19 mouse cellular contexts compared by ENCODE assay signal in genomic region chr14:12559574-12560232, GRCm38 (mm10).
DNase-seq lines count a peak whose midpoint lies in the region; ATAC-seq lines count a peak whose summit lies in the region.
"Had no signal": no experiment of that assay in that cellular context is flagged by ENCODE, and none has a peak within 500 bp of the region (broad histone marks: within the 10 kb centered on the region; RNA-seq: fewer than 3 reads in every experiment).

No protein-coding gene starts in this region.

- H3K4me1 ChIP-seq in midbrain, embryonic 11.5 days (ENCODE audit: control insufficient read depth, insufficient read depth, low read length), result no peaks in the 10 kb centered on the region
- no peaks in the 10 kb centered on the region for H3K4me1 ChIP-seq in midbrain, embryonic 10.5 days
- H3K4me1 ChIP-seq in hindbrain, embryonic 12.5 days, result peaks cover 12% of the 10 kb centered on the region
- H3K4me1 ChIP-seq in midbrain, embryonic 13.5 days (replicated peaks), result peaks cover 20% of the 10 kb centered on the region
- peaks cover 24% of the 10 kb centered on the region for H3K4me1 ChIP-seq in neural tube, embryonic 15.5 days
- H3K4me1 ChIP-seq: megakaryocyte, embryonic 14.5 days had no signal

- no peaks in the 10 kb centered on the region for H3K36me3 ChIP-seq in midbrain, embryonic 11.5 days (ENCODE audit: control insufficient read depth, insufficient read depth, low read length)
- no peaks in the 10 kb centered on the region for H3K36me3 ChIP-seq in midbrain, embryonic 10.5 days
- H3K36me3 ChIP-seq in hindbrain, embryonic 12.5 days, result no peaks in the 10 kb centered on the region
- no peaks in the 10 kb centered on the region for H3K36me3 ChIP-seq in midbrain, embryonic 13.5 days
- no peaks in the 10 kb centered on the region for H3K36me3 ChIP-seq in neural tube, embryonic 15.5 days

- WGBS in midbrain, embryonic 11.5 days, result 73% methylated on average over 3 of the region's 3 CpGs
- 77% methylated on average over 3 of the region's 3 CpGs for WGBS in midbrain, embryonic 10.5 days
- 55% methylated on average over 3 of the region's 3 CpGs for WGBS in hindbrain, embryonic 12.5 days
- 62% methylated on average over 3 of the region's 3 CpGs for WGBS in midbrain, embryonic 13.5 days
- 32% methylated on average over 3 of the region's 3 CpGs for WGBS in neural tube, embryonic 15.5 days

- no peaks in the 10 kb centered on the region for H3K9me3 ChIP-seq in midbrain, embryonic 11.5 days (ENCODE audit: control insufficient read depth, low read length)
- no peaks in the 10 kb centered on the region for H3K9me3 ChIP-seq in midbrain, embryonic 10.5 days (replicated peaks)
- no peaks in the 10 kb centered on the region; the same call in 1 of the 2 replicates for H3K9me3 ChIP-seq in hindbrain, embryonic 12.5 days (replicated peaks)
- H3K9me3 ChIP-seq in midbrain, embryonic 13.5 days, result peaks cover 7% of the 10 kb centered on the region; the same call in 1 of the 2 replicates
- H3K9me3 ChIP-seq in neural tube, embryonic 15.5 days (replicated peaks), result no peaks in the 10 kb centered on the region
- H3K9me3 ChIP-seq: megakaryocyte, embryonic 14.5 days had no signal

- H3K27me3 ChIP-seq in midbrain, embryonic 11.5 days (ENCODE audit: control insufficient read depth, insufficient read depth, low read length), result no peaks in the 10 kb centered on the region
- H3K27me3 ChIP-seq in midbrain, embryonic 10.5 days (ENCODE audit: low read depth, poor library complexity, severe bottlenecking), result no peaks in the 10 kb centered on the region
- H3K27me3 ChIP-seq in hindbrain, embryonic 12.5 days, result no peaks in the 10 kb centered on the region
- H3K27me3 ChIP-seq in midbrain, embryonic 13.5 days, result no peaks in the 10 kb centered on the region
- H3K27me3 ChIP-seq in neural tube, embryonic 15.5 days (replicated peaks), result no peaks in the 10 kb centered on the region
- H3K27me3 ChIP-seq: megakaryocyte, embryonic 14.5 days had no signal

- ATAC-seq in midbrain, embryonic 11.5 days (ENCODE audit: low FRiP score), result peak; percentile 60; the same call in 1 of the 2 replicates
- peak; percentile 71 for ATAC-seq in hindbrain, embryonic 12.5 days (ENCODE audit: low FRiP score)
- ATAC-seq in midbrain, embryonic 13.5 days, result peak; percentile 83
- ATAC-seq in neural tube, embryonic 15.5 days (ENCODE audit: low FRiP score), result peak; percentile 88
- ATAC-seq in inflammation-experienced regulatory T-cells, adult 6 months, result no peak
- ATAC-seq: intestine, embryonic 16.5 days; liver, postnatal 0 days had no signal

- no peak overlapping the region for H3K27ac ChIP-seq in midbrain, embryonic 11.5 days (ENCODE audit: low read depth, low read length)
- no peak overlapping the region for H3K27ac ChIP-seq in midbrain, embryonic 10.5 days (replicated peaks)
- H3K27ac ChIP-seq in hindbrain, embryonic 12.5 days, result peak overlapping the region; percentile 73
- H3K27ac ChIP-seq in midbrain, embryonic 13.5 days, result peak overlapping the region; percentile 56
- H3K27ac ChIP-seq in neural tube, embryonic 15.5 days (replicated peaks), result peak overlapping the region; percentile 57

- no peak overlapping the region for H3K4me3 ChIP-seq in midbrain, embryonic 11.5 days (ENCODE audit: low read depth, low read length)
- no peak overlapping the region for H3K4me3 ChIP-seq in midbrain, embryonic 10.5 days
- no peak overlapping the region for H3K4me3 ChIP-seq in hindbrain, embryonic 12.5 days
- no peak overlapping the region for H3K4me3 ChIP-seq in midbrain, embryonic 13.5 days (replicated peaks)
- no peak overlapping the region for H3K4me3 ChIP-seq in neural tube, embryonic 15.5 days (replicated peaks)
- H3K4me3 ChIP-seq: megakaryocyte, embryonic 14.5 days had no signal

- no peak overlapping the region for H3K9ac ChIP-seq in midbrain, embryonic 11.5 days (ENCODE audit: low read length)
- H3K9ac ChIP-seq in hindbrain, embryonic 12.5 days, result no peak overlapping the region
- H3K9ac ChIP-seq in midbrain, embryonic 13.5 days (replicated peaks), result no peak overlapping the region; the same call in 1 of the 2 replicates
- H3K9ac ChIP-seq in neural tube, embryonic 15.5 days (replicated peaks), result no peak overlapping the region
- H3K9ac ChIP-seq: liver, postnatal 0 days had no signal

- no peak overlapping the region for H3K4me2 ChIP-seq in midbrain, embryonic 11.5 days
- no peak overlapping the region for H3K4me2 ChIP-seq in hindbrain, embryonic 12.5 days (replicated peaks)
- no peak overlapping the region for H3K4me2 ChIP-seq in midbrain, embryonic 13.5 days (replicated peaks)
- no peak overlapping the region for H3K4me2 ChIP-seq in neural tube, embryonic 15.5 days

- no peak for DNase-seq in midbrain, embryonic 11.5 days (ENCODE audit: low spot score, missing footprints)
- no peak for DNase-seq in midbrain, embryonic 10.5 days (ENCODE audit: low spot score)
- DNase-seq in gastrocnemius, postnatal 10 days, result no peak
- DNase-seq: adrenal gland, postnatal 36 days; cerebellum, adult 9-10 months; gastrocnemius, postnatal 25 days; heart, postnatal 14 days; kidney, postnatal 25 days; liver; liver, postnatal 0 days; lung, postnatal 14 days; right cerebral cortex, postnatal 25 days; thymus, postnatal 25 days had no signal

Comparison
In these comparisons a context has a peak if more than half of its experiments do, and no peak if none do; other contexts are left out.
1. H3K27ac ChIP-seq: peak in hindbrain, embryonic 12.5 days (single experiment), midbrain, embryonic 13.5 days (single experiment) and neural tube, embryonic 15.5 days (single experiment); none in midbrain, embryonic 11.5 days (single experiment) and midbrain, embryonic 10.5 days (single experiment).